Mouse (Mus musculus) liver, embryonic 14.5 days (tissue): ENCODE data around the gene Pou3f1.

Experiments used
- CTCF ChIP-seq: IDR thresholded peaks from 2 replicates; pipeline ENCODE4 v1.5.1; 2016; ENCODE audit warnings: antibody characterized with exemption, low read depth, control low read depth
- EP300 ChIP-seq: IDR thresholded peaks from 2 replicates; pipeline ENCODE4 v1.6.1; 2016; ENCODE audit warnings: antibody characterized with exemption, low read depth

DNA sequence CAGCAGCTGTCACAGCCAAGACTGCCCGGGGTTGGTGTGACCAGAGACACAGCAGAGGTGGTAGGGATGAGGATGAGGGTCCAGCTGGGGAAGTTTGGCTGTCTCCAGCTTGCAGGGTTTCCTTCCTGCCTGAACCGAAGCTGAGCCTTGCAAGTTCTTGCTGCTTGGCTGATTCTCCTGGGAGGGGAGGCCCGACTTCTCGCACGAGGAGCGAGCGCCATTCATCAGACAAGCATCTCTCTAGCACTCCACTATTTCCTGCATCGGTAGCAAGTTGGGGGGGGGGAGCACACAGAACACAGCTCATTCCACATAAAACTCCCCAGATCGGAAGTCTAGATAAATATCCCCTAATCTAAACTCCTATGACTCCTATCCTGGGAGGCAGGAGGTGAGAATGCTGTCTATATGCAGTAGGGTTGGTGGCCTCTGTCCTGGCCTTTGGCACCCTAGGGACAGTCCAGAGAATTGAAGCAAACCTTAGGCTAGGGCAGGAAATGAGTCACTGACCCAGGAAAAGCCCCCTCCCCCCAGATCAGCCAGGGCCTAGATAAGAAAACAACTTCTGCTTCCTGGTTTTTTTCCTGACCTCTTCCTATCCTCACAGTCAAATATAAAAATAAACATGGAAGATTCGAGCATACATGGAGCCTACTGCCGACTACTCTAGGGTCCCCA, 48.3 kb downstream of the Pou3f1 start:
- TF ChIP-seq CTCF (no peak), EP300 (no peak)
